Mouse (Mus musculus): Measurements from ENCODE around the gene Asic5. TPM values are rescaled to one million over a fixed set of nuclear protein-coding genes. Genes with fewer than 3 reads are reported as not detected.

The Asic5 gene
- polyA plus RNA-seq, 1 experiment from 2014 or later: not detected

DNA sequence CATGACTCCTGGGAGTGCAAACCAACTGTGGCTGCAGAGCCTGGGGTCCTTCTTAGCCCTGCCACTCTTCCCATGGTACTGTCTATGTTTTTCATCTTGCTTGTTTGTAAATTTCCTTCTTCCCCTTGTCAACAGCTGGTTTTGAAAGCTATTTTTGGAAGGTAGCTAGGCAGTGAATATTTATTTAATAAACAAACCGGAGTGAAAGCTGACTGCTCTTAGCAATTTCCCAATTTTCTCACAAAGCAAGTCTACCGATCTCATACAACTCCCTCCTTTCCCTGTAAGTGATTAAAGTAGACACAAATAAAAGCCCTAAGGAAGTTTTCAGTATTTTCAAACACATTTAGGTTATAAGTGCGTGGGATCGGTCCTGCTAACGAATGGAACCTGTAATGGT lies 62.8 kb downstream of the Asic5 start:
- no peak overlapping the region for H3K27ac ChIP-seq (replicated peaks; ENCODE audit: low read depth, low read length)
- H3K4me2 ChIP-seq (ENCODE audit: low read depth, low read length): no peak overlapping the region
- H3K4me3 ChIP-seq (ENCODE audit: low read depth, low read length): no peak overlapping the region
- no peaks in the 10 kb centered on the region for H3K36me3 ChIP-seq (replicated peaks; ENCODE audit: control insufficient read depth, insufficient read depth, low read depth, low read length)
- no peaks in the 10 kb centered on the region for H3K9me3 ChIP-seq (replicated peaks; ENCODE audit: control insufficient read depth, low read length)
- DNase-seq (ENCODE audit: low spot score) (no peak), ATAC-seq (replicated peaks; ENCODE audit: insufficient number of reproducible peaks, low FRiP score, low TSS enrichment, low read depth) (no peak)
- no peaks in the 10 kb centered on the region for H3K27me3 ChIP-seq (ENCODE audit: control insufficient read depth, insufficient read depth, low read length)
- H3K9ac ChIP-seq (replicated peaks; ENCODE audit: low read length): no peak overlapping the region
- WGBS: 77% methylated on average over 5 of the region's 5 CpGs
- H3K4me1 ChIP-seq (ENCODE audit: control insufficient read depth, insufficient read depth, low read length): no peaks in the 10 kb centered on the region

DNA sequence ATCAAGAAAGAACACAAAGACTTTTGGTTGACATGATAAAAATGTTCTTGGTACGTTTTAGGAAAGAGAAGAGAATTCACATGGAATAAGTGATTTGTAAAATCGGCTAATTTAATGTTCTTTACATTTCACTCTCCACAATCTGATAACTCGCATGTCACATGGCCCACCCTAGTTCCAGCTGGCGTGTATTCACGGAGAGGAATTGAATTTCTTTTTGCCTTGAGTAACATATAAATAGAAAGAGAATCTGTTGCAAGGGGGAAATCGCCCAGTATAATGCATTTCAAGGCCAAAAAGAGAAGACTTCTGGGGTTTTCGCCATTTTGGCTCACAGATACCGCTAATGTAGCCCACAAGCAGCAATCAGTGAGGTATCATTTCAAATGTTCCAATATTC lies 64.0 kb downstream of the Asic5 start:
- H3K4me3 ChIP-seq (ENCODE audit: low read depth, low read length): no peak overlapping the region
- H3K27ac ChIP-seq (replicated peaks; ENCODE audit: low read depth, low read length): no peak overlapping the region
- H3K4me1 ChIP-seq (ENCODE audit: control insufficient read depth, insufficient read depth, low read length): no peaks in the 10 kb centered on the region
- no peak for DNase-seq (ENCODE audit: low spot score)
- no peak overlapping the region for H3K9ac ChIP-seq (replicated peaks; ENCODE audit: low read length)
- no peaks in the 10 kb centered on the region for H3K9me3 ChIP-seq (replicated peaks; ENCODE audit: control insufficient read depth, low read length)
- ATAC-seq (replicated peaks; ENCODE audit: insufficient number of reproducible peaks, low FRiP score, low TSS enrichment, low read depth): no peak
- no peaks in the 10 kb centered on the region for H3K27me3 ChIP-seq (ENCODE audit: control insufficient read depth, insufficient read depth, low read length)
- H3K4me2 ChIP-seq (ENCODE audit: low read depth, low read length): no peak overlapping the region
- no peaks in the 10 kb centered on the region for H3K36me3 ChIP-seq (replicated peaks; ENCODE audit: control insufficient read depth, insufficient read depth, low read depth, low read length)
- 89% methylated on average over 8 of the region's 8 CpGs for WGBS

DNA sequence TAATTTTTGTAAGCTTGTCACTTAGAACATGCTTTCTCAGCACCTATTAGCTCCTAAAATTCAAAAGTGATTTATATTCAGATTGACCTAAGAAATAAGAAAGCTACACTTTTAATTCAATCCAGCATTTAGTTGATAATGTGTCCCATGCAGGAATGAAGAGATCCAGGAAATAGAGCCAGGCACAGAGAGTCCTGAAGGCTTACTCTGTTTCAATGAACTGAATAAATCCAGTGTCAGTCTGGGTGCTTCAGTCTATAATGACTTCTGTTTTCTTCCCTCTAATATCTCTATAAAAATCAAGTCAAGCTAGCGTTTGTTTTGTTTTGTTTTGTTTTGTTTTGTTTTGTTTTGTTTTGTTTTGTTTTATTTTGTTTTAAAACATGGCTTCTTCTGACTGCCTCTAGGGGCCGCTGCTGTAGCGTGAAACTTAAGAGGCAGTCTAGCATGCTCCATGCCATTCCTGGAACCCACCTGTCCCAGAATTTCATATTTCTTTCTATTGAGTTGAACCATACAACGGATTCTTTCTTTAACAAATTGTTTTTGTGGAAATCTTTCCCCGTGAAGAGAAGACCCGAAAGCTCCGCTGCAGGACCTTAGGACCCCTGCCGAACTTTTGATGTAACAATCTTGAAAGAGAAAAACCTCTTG lies 65.1 kb downstream of the Asic5 start:
- Histone ChIP-seq H3K9ac (replicated peaks; ENCODE audit: low read length) (no peak overlapping the region), H3K9me3 (replicated peaks; ENCODE audit: control insufficient read depth, low read length) (no peaks in the 10 kb centered on the region), H3K27ac (replicated peaks; ENCODE audit: low read depth, low read length) (no peak overlapping the region), H3K4me1 (ENCODE audit: control insufficient read depth, insufficient read depth, low read length) (no peaks in the 10 kb centered on the region), H3K4me2 (ENCODE audit: low read depth, low read length) (no peak overlapping the region), H3K27me3 (ENCODE audit: control insufficient read depth, insufficient read depth, low read length) (no peaks in the 10 kb centered on the region), H3K4me3 (ENCODE audit: low read depth, low read length) (no peak overlapping the region), H3K36me3 (replicated peaks; ENCODE audit: control insufficient read depth, insufficient read depth, low read depth, low read length) (no peaks in the 10 kb centered on the region)
- DNase-seq (ENCODE audit: low spot score) (peak; percentile 64), ATAC-seq (replicated peaks; ENCODE audit: insufficient number of reproducible peaks, low FRiP score, low TSS enrichment, low read depth) (no peak)
- WGBS: 36% methylated on average over 8 of the region's 8 CpGs

DNA sequence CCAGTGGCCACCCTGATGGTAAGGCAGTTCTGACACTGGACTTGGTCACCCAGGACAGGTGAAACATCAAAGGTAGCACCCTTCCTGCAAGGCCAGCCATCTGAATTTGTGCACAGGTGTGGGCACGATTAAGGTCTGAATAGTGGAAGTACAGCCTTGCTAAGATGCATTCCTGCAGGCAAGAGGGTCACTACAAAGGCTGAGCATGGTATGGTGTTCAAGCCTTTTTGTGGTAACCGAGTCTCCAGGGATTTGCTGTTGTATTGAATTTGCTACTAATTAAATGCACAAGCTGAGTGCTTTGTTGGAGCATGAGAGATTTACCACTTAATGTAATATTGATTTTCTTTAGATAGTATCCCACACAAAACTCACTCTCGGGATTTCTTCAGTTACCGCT lies 66.0 kb downstream of the Asic5 start:
- Histone ChIP-seq H3K36me3 (replicated peaks; ENCODE audit: control insufficient read depth, insufficient read depth, low read depth, low read length) (no peaks in the 10 kb centered on the region), H3K4me1 (ENCODE audit: control insufficient read depth, insufficient read depth, low read length) (no peaks in the 10 kb centered on the region), H3K27ac (replicated peaks; ENCODE audit: low read depth, low read length) (no peak overlapping the region), H3K27me3 (ENCODE audit: control insufficient read depth, insufficient read depth, low read length) (no peaks in the 10 kb centered on the region), H3K4me3 (ENCODE audit: low read depth, low read length) (no peak overlapping the region), H3K9ac (replicated peaks; ENCODE audit: low read length) (no peak overlapping the region), H3K4me2 (ENCODE audit: low read depth, low read length) (no peak overlapping the region), H3K9me3 (replicated peaks; ENCODE audit: control insufficient read depth, low read length) (no peaks in the 10 kb centered on the region)
- DNase-seq (ENCODE audit: low spot score): no peak
- WGBS: 55% methylated on average over 4 of the region's 4 CpGs
- ATAC-seq (replicated peaks; ENCODE audit: insufficient number of reproducible peaks, low FRiP score, low TSS enrichment, low read depth): no peak

DNA sequence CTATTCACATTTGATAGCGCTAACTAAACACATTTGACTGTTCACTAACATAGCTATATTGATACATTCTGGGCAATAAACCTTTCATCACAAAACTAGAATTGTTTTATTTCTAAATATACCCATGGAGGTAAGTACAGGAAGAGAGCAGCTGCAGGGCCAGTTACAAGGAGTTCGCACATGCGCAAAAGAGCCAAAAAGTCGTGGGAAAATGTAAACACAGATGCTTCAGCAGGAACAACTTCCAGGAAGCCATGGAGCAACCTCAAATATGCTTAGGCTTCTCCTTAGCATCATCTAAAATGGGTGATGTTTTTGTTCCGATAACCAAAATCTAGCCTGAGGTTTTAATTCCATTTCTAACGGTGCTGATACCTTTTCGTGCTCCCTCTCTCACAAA lies 66.6 kb downstream of the Asic5 start:
- Histone ChIP-seq H3K9ac (replicated peaks; ENCODE audit: low read length) (no peak overlapping the region), H3K4me1 (ENCODE audit: control insufficient read depth, insufficient read depth, low read length) (no peaks in the 10 kb centered on the region), H3K9me3 (replicated peaks; ENCODE audit: control insufficient read depth, low read length) (no peaks in the 10 kb centered on the region), H3K27me3 (ENCODE audit: control insufficient read depth, insufficient read depth, low read length) (no peaks in the 10 kb centered on the region), H3K36me3 (replicated peaks; ENCODE audit: control insufficient read depth, insufficient read depth, low read depth, low read length) (no peaks in the 10 kb centered on the region), H3K4me3 (ENCODE audit: low read depth, low read length) (no peak overlapping the region), H3K27ac (replicated peaks; ENCODE audit: low read depth, low read length) (no peak overlapping the region), H3K4me2 (ENCODE audit: low read depth, low read length) (no peak overlapping the region)
- DNase-seq (ENCODE audit: low spot score) (no peak), ATAC-seq (replicated peaks; ENCODE audit: insufficient number of reproducible peaks, low FRiP score, low TSS enrichment, low read depth) (no peak)
- WGBS: 61% methylated on average over 7 of the region's 7 CpGs

DNA sequence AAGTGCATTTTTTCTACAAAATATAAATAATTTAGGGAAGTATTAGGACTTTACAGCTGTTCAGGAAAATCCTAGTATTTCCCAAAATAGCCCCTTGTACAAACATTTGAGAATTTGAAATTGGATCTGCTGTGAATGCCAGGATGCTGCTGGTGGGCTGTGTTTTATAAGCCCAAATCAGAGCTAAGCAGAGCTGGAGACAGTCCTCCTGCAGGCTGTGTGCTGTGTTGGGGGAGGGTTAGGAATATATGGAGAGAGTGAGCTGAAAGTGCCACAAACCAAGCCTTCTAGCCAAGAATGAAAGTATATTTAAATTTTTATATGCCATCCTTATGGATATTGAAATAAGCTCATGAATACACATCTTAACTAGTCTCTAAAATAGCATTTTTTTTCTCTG lies 69.4 kb downstream of the Asic5 start:
- no peaks in the 10 kb centered on the region for H3K27me3 ChIP-seq (ENCODE audit: control insufficient read depth, insufficient read depth, low read length)
- H3K4me3 ChIP-seq (ENCODE audit: low read depth, low read length): no peak overlapping the region
- H3K4me2 ChIP-seq (ENCODE audit: low read depth, low read length): no peak overlapping the region
- no peak overlapping the region for H3K9ac ChIP-seq (replicated peaks; ENCODE audit: low read length)
- no peak overlapping the region for H3K27ac ChIP-seq (replicated peaks; ENCODE audit: low read depth, low read length)
- H3K36me3 ChIP-seq (replicated peaks; ENCODE audit: control insufficient read depth, insufficient read depth, low read depth, low read length): no peaks in the 10 kb centered on the region
- no peaks in the 10 kb centered on the region for H3K9me3 ChIP-seq (replicated peaks; ENCODE audit: control insufficient read depth, low read length)
- no peaks in the 10 kb centered on the region; the same call in 1 of the 2 replicates for H3K4me1 ChIP-seq (ENCODE audit: control insufficient read depth, insufficient read depth, low read length)
- no peak for ATAC-seq (replicated peaks; ENCODE audit: insufficient number of reproducible peaks, low FRiP score, low TSS enrichment, low read depth)
- DNase-seq (ENCODE audit: low spot score): peak; percentile 59

DNA sequence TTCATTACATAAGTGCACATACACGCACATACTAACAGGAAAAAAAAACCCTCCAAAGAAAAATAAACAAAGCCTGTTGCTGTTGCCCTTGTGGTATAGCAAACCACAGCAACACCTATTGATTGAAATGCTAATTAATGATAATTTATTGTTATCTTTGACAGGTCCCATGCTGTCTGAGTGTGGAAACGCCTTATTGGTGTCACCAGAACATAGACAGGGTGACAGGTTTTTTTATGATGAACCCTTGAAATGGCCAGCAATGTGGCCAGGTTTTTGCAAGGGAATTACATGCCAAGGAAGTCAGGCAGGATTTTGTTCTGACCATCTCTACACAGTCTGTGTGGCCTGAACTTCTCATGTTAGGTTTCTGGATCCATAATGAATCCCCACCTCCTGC lies 69.9 kb downstream of the Asic5 start:
- Histone ChIP-seq H3K27me3 (ENCODE audit: control insufficient read depth, insufficient read depth, low read length) (no peaks in the 10 kb centered on the region), H3K4me1 (ENCODE audit: control insufficient read depth, insufficient read depth, low read length) (no peaks in the 10 kb centered on the region; the same call in 1 of the 2 replicates), H3K27ac (replicated peaks; ENCODE audit: low read depth, low read length) (no peak overlapping the region), H3K9me3 (replicated peaks; ENCODE audit: control insufficient read depth, low read length) (no peaks in the 10 kb centered on the region), H3K36me3 (replicated peaks; ENCODE audit: control insufficient read depth, insufficient read depth, low read depth, low read length) (no peaks in the 10 kb centered on the region), H3K4me2 (ENCODE audit: low read depth, low read length) (no peak overlapping the region), H3K4me3 (ENCODE audit: low read depth, low read length) (no peak overlapping the region), H3K9ac (replicated peaks; ENCODE audit: low read length) (no peak overlapping the region)
- DNase-seq (ENCODE audit: low spot score): no peak
- ATAC-seq (replicated peaks; ENCODE audit: insufficient number of reproducible peaks, low FRiP score, low TSS enrichment, low read depth): no peak
- WGBS: 62% methylated on average over 2 of the region's 2 CpGs

DNA sequence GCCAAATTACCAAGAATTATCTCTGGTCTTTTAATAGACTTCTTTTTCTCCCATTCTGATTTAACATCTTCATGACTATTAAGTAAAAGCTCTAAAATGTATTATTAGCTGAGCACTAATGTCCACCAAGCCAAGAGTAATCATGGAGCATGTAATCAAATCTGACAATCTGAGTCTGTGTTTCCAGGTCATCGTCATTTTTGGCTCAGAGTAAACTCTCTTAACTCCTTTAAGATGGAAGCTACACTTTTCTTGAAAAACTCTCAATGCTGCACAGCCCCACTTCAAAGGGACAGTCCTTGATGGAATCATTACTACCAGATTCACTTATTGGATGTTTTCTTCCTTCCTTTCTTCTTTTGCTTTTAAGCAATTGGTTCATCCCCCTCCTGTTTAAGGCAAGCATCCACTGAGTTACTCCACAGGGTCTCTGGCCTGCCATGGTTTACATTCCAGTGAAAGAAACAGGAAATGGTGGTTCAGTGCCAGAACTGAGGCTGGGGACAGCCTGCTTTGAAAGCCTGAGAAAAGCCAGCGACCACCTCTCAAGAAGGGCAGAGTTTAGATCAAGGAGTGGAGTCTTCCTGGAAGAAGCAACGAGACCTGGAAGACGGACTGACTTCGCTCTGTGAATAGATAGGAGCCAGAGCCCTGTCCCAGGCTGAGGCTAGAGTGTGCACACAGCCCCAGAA lies 72.3 kb downstream of the Asic5 start:
- H3K9me3 ChIP-seq (replicated peaks; ENCODE audit: control insufficient read depth, low read length): no peaks in the 10 kb centered on the region
- H3K9ac ChIP-seq (replicated peaks; ENCODE audit: low read length): no peak overlapping the region
- no peak overlapping the region for H3K4me3 ChIP-seq (ENCODE audit: low read depth, low read length)
- ATAC-seq (replicated peaks; ENCODE audit: insufficient number of reproducible peaks, low FRiP score, low TSS enrichment, low read depth) (no peak), DNase-seq (ENCODE audit: low spot score) (peak; percentile 23)
- no peak overlapping the region for H3K4me2 ChIP-seq (ENCODE audit: low read depth, low read length)
- H3K4me1 ChIP-seq (ENCODE audit: control insufficient read depth, insufficient read depth, low read length): no peaks in the 10 kb centered on the region; the same call in 1 of the 2 replicates
- WGBS: 55% methylated on average over 5 of the region's 5 CpGs
- H3K27ac ChIP-seq (replicated peaks; ENCODE audit: low read depth, low read length): no peak overlapping the region
- no peaks in the 10 kb centered on the region for H3K36me3 ChIP-seq (replicated peaks; ENCODE audit: control insufficient read depth, insufficient read depth, low read depth, low read length)
- no peaks in the 10 kb centered on the region for H3K27me3 ChIP-seq (ENCODE audit: control insufficient read depth, insufficient read depth, low read length)

Measured in embryonic facial prominence, embryonic 11.5 days (tissue).